Mouse (Mus musculus) embryo, embryonic 11 days (tissue): Measurements from ENCODE around the gene Ina.

Experiments used
- DNase-seq: peaks from one replicate; pipeline ENCODE4 v3.0.0-alpha.2; 2015

The Ina gene

GRCm38 (mm10) chr19:47016487-47016886 lies 2.0 kb downstream of the Ina start:
- peak; percentile 88 for DNase-seq

DNA sequence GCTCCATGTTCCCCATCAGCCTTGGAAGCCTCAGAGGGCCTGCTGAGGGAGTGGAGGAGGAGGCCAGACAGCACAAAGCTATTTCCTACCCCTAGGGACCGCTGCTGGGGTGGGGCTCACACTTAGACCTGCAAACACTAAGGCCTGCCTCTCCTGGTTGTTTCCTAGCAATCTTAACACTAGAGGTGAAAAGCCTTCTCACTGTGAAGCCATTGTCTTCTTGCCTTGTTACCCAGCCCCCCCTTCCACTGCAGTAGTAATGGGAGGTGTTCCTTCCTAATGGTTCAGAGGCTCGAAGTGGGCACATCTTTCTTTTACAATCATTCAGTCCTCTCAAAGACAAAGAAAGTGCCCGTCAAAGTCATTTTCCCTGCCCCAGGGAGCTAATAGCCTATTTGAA lies 3.3 kb downstream of the Ina start:
- DNase-seq: no peak

GRCm38 (mm10) chr19:47018330-47018729 lies 3.8 kb downstream of the Ina start:
- DNase-seq: no peak

DNA sequence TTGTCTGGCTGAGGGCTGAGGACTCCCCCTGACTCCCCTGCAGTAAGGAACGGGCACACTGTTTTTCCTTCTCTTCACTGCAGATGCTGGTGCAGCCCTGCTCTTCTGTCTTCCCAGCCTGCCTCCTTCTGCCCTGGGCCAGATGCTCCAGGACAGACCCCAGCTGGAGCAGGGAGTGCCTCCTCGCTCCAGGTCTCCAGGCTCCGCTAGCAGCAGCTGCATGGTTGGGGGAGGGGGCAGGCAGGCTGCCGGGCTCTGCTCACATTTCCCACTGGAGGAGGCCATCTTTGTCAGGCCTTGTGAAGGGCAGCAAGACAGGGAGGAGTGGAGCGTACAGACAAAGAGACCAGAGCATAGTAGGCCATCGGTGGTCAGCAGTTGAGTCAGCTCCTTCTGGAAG lies 4.8 kb downstream of the Ina start:
- DNase-seq: peak; percentile 61

- DNase-seq: no peak
Observed at GRCm38 (mm10) chr19:47022709-47023108, 8.2 kb downstream of the Ina start.

GRCm38 (mm10) chr19:47023546-47023945 lies 9.0 kb downstream of the Ina start:
- DNase-seq: no peak

DNA sequence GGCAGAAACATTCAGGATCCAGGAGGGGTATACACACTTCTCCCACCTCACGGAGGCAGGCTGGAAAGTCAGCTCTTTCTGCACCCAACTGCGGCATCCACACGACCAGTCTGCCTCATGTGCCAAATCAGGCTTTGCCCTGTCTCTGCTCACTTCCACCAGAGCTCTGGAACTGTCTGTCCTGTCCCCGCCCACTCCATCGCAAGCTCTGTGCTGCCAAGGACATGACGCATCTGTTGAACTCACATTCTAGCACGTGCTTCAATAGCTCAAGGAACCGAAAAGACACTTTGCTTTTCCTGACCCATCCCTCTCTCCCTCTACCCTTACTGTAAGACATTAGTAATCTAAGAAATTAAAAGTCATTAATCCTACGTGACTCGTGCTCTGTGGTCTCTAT lies 10.5 kb downstream of the Ina start:
- DNase-seq: no peak

- DNase-seq: no peak
Observed at GRCm38 (mm10) chr19:47026513-47026912, 12.0 kb downstream of the Ina start.

- DNase-seq: no peak
Observed at GRCm38 (mm10) chr19:47029796-47030195, 15.3 kb downstream of the Ina start.

DNA sequence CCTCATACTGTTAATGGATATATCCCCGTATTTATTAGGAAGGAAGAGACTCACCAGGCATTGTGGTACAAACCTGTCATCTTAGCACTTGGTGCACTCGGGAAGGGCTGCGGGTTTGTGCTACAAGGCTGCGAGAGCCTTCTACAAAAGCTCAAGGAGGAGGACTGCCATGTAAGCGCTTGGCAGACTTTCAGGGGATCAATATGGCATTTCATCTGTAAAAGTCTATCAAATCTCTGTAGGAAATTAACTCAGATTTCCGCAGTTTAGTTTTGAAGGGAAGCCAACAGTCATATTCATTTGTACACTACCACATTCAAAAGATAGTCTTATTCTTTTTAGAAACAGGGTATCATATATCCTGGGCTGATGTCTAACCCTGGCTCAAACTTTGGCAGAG lies 17.3 kb downstream of the Ina start:
- DNase-seq: no peak

GRCm38 (mm10) chr19:47034916-47035315 lies 20.4 kb downstream of the Ina start:
- no peak for DNase-seq

DNA sequence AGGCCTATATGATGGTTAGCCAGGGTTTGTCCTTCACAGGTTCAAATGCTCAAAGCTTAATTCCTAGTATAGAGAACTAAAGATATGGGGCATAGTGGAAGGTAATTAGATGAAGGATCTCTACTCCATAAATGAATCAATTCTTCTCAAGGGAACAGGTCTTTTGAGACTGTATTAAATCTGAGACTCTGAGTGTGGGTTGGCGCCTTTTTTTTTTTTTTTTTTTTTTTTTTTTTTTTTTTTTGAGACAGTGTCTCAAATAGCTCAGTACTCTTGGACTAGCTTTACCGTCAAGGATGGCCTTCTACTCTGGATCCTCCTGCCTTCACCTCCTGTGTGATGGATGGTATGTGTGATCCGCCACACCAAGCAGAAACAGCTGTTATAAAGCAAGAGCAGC lies 22.1 kb downstream of the Ina start:
- no peak for DNase-seq

GRCm38 (mm10) chr19:47040720-47041473 lies 26.4 kb downstream of the Ina start:
- DNase-seq: no peak

DNA sequence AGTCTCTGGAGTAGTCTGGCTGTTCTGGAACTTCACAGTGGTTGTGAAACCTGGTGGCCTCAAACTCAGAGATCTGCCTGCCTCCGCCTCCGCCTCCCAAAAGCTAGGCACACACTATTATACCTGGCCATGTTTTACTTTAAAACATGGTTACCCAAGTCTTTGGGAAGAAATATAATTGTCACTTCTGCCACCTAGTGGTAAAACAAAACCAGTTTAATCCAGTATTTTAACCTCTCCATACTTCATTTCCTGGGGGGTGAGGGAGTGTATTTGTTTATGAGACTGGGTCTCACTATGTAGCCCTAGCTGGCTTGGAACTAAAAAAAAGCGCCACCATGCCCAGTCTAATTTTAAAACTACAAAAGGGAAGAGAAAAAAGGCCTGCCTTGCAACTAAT lies 29.1 kb downstream of the Ina start:
- DNase-seq: peak; percentile 26

- DNase-seq: peak; percentile 14
Observed at GRCm38 (mm10) chr19:47046343-47046742, 31.8 kb downstream of the Ina start.

DNA sequence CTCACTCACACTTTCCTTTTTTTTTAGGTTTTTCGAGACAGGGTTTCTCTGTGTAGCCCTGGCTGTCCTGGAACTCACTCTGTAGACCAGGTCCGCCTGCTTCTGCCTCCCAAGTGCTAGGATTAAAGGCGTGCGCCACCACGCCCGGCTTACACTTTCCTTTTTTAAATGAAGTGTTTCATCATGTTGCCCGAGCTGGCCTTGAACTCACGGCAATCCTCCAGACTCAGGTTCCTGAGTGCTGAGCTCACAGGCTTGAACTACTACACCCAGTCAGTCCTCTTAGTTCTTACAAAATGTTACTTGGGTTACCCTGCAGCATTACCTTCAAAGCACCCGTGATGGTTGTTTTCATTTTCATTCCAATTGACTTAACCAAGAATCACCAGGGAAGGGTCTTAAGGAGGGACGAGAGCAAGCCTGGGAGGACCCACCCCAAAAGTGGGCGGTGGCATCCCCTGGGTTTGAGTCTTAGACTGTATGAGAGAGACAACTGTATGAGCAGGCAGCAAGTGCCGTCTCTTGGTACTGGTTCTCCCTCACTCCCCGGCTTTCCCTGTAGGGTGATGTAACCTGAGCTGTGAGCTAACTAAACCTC lies 32.8 kb downstream of the Ina start:
- DNase-seq: no peak

GRCm38 (mm10) chr19:47049061-47049460 lies 34.6 kb downstream of the Ina start:
- DNase-seq: no peak

DNA sequence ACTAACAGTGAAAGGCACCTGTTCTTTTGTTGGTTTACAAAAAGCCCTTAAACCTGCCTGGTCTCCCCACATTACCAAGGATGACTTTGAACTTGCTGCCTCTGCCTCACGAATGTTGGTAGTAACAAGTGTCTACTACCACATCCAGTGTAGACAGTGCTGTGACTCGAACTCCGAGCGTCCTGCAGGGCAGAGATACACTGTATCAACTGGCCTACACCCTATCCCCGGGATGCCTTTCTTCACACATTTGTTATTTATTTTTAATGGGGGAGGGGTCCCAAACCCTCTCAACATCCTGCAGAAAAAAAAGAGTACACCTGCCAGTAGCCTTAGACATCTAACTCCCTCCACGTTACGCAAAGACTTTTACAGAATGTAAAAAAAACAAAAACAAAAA lies 35.3 kb downstream of the Ina start:
- no peak for DNase-seq

DNA sequence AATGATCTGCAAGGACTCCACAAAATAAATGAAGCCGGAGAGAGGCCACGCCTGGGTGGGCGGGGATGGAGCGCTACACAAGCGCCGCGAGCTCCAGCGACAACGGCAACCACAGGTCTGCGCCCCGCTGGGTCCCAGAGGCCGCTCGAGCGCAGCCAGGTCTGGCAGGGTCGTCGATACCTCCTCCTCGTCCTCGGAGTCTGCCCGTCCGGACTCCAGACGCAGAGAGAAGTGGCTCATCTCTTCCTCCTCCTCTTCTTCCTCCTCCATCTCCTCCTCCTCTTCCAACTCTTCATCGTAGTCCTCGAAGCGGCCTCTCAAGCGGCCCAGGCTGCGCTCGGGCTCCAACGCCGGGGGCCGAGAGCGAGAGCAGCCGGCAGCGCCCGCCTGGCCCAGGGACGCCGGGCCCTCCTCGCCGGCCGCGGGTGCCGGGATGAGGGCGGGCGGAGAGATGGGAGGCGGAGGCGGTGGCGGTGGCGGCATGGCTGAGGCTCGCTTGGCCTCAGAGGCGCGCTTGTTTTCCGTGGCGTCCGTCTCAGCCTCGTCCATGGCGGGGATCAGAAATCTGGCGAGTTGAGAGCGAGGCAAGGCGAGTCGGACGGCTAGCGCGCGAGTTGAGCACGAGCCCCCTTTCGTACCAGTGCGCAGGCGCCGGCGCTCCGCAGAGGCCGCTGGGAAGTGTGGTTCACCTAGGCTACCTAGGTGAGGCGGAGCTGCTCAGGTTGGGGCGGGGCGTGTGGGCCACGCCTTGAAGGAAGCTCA lies 36.0 kb downstream of the Ina start, which contains the start of gene Pcgf6:
TSS of gene Pcgf6 (minus strand) at position 636 of the 762 bp plus-strand sequence.
- DNase-seq: peak; percentile 92

DNA sequence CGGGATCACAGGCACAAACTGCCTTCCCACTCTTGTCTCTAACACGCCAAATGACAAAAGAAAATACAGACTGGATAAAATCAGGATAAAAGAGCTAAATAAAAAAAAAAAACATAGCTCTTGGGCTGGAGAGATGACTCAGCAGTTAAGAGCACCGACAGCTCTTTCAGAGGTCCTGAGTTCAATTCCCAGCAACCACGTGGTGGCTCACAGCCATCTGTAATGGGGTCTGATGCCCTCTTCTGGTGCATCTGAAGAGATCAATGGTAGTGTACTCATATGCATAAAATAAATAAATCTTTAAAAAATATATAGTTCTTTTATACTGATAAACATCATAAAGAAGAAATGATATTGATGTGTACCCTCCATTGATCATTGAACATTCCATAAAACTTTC lies 38.4 kb downstream of the Ina start:
- DNase-seq: no peak

- no peak for DNase-seq
Observed at GRCm38 (mm10) chr19:47053471-47053870, 39.0 kb downstream of the Ina start.

- DNase-seq: no peak
Observed at GRCm38 (mm10) chr19:47057684-47058083, 43.2 kb downstream of the Ina start.

DNA sequence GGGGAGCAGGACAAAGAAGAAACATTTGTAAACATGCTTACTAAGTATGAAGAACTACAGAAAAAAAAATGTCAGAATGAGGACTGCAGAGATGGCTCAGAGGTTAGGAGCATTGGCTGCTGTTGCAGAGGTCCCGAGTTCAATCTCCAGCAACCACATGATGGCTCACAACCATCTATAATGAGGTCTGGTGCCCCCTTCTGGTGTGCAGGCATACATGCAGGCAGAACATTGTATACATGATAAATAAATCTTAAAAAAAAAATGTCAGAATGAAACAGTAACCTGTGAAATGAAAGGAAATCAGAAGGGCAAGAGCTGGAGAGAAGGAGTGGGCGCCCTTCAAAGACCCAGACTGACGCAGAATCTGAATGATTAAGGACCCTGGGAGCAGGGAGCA lies 51.4 kb downstream of the Ina start:
- DNase-seq: no peak
